Mouse (Mus musculus) lung, postnatal 0 days (tissue): Measurements from ENCODE around the gene Pced1b.

Source experiments
- CTCF ChIP-seq: IDR thresholded peaks from 2 replicates; pipeline ENCODE4 v1.5.1; 2016; ENCODE audit warnings: antibody characterized with exemption, mild to moderate bottlenecking
- EP300 ChIP-seq: IDR thresholded peaks from 2 replicates; pipeline ENCODE4 v1.6.1; 2016; ENCODE audit warnings: antibody characterized with exemption, mild to moderate bottlenecking, control low read depth

GRCm38 (mm10) chr15:97256411-97256810 lies 9.5 kb downstream of the Pced1b start:
- TF ChIP-seq CTCF (no peak), EP300 (no peak)
